Mouse (Mus musculus) embryonic facial prominence, embryonic 13.5 days (tissue): Measurements from ENCODE around the gene Pam. TPM values are rescaled to one million over a fixed set of nuclear protein-coding genes. Genes with fewer than 3 reads are reported as not detected.

ENCODE experiments used
- ATAC-seq: fragments of 200-750 bp; cut with Nextera tagmentation; 2 replicates; pipeline ENCODE4 v1.8.0; 2017; ENCODE audit warnings: low read depth; ENCODE audit not compliant: insufficient number of reproducible peaks, insufficient read depth, low FRiP score, low TSS enrichment
- H3K27ac ChIP-seq: fragments of 300-500 bp; sonication (generic); 2 replicates; pipeline ENCODE4 v1.5.1; 2015; ENCODE audit warnings: moderate library complexity, mild to moderate bottlenecking, inconsistent platforms
- H3K27me3 ChIP-seq: fragments of 300-500 bp; sonication (generic); 2 replicates; pipeline ENCODE4 v1.6.1; 2015; ENCODE audit warnings: mild to moderate bottlenecking, inconsistent platforms
- H3K36me3 ChIP-seq: fragments of 300-500 bp; sonication (generic); 2 replicates; pipeline ENCODE4 v1.6.1; 2015; ENCODE audit warnings: mild to moderate bottlenecking, inconsistent platforms
- H3K4me1 ChIP-seq: fragments of 300-500 bp; sonication (generic); 2 replicates; pipeline ENCODE4 v1.6.1; 2015; ENCODE audit warnings: inconsistent platforms
- H3K4me2 ChIP-seq: fragments of 300-500 bp; sonication (generic); 2 replicates; pipeline ENCODE4 v1.6.1; 2015; ENCODE audit warnings: moderate library complexity, mild to moderate bottlenecking, inconsistent platforms
- H3K4me3 ChIP-seq: fragments of 300-500 bp; sonication (generic); 2 replicates; pipeline ENCODE4 v1.5.1; 2015; ENCODE audit warnings: mild to moderate bottlenecking, inconsistent platforms
- H3K9ac ChIP-seq: fragments of 300-500 bp; sonication (generic); 2 replicates; pipeline ENCODE4 v1.6.1; 2015; ENCODE audit warnings: mild to moderate bottlenecking, inconsistent platforms
- H3K9me3 ChIP-seq: fragments of 300-500 bp; sonication (generic); 2 replicates; pipeline ENCODE4 v1.6.1; 2016; ENCODE audit warnings: inconsistent platforms
- WGBS: fragments of 180-500 bp; shearing (Covaris S2); methylation state at CpG from one replicate; pipeline ENCODE4 v1.1.7; 2015; ENCODE audit warnings: mixed read lengths; 5-methylcytosine and 5-hydroxymethylcytosine counted together
- polyA plus RNA-seq: library from polyadenylated mRNA; unstranded; fragments of >200 nt; fragmentation: Nextera tagmentation; extraction: Ambion mirVana; gene quantifications from 2 replicates; pipeline ENCODE4 v1.2.1, GENCODE M21; 2015

Gene Pam
- polyA plus RNA-seq, 1 experiment from 2014 or later, result 53.5 TPM

GRCm38 (mm10) chr1:97745712-97746111, 349.7 kb downstream of the Pam start:
- Histone ChIP-seq H3K27me3 (no peaks in the 10 kb centered on the region), H3K4me2 (no peak overlapping the region), H3K4me1 (no peaks in the 10 kb centered on the region), H3K9me3 (no peaks in the 10 kb centered on the region), H3K27ac (no peak overlapping the region), H3K36me3 (peaks cover 41% of the 10 kb centered on the region), H3K9ac (no peak overlapping the region), H3K4me3 (no peak overlapping the region)
- ATAC-seq, result no peak
- WGBS, result 85% methylated on average over 4 of the region's 4 CpGs
